Mouse (Mus musculus): Measurements from ENCODE around the gene Fto. TPM values are rescaled to one million over a fixed set of nuclear protein-coding genes. Genes with fewer than 3 reads are reported as not detected.

Fto gene
- polyA plus RNA-seq, 1 experiment from 2014 or later = 107 TPM

DNA sequence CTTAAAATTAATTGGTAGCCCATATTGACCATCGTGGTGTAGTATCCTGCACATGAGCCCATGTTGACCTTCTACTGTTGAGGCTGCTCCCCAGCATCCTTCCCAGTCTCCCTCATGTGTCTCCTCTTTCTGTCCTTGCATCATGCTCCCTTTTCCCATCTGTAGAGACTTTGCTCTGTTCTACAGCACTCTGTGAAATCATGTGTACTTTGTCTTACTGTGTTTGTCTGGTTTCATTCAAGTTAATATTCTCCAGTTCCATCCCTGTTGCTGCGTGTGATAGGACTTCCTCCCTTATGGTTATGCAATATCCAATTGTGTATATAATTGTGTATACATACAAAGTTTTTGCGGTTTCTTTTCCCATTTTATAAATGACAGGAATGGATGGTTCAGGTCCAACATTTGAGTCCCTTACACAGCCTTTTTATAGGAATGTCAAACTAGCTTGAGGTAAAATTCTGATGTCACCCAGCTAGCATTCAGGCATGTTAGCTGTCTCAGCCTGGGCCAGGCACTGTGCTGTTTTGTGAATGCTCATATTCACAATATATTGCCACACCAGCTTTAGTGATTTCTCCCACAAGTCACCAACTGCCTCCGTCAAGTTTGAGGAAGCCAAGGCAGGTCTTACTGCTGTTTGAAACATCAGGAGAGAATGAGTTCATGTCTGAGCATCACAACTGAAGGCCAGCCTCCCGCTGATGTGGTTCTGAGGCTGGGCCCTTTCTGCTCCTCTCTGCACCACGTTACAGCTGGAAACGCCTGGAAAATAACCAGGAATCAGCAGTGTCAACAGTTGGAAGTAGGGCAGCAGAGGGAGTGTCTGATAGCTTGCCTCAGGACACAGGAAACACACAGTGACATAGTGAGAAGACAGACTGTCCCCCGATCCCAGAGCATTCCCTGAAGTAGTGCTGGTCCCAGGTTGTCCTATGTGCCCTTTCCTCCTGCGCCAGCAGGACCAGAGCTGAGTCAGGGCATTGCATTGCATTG lies 90.0 kb downstream of the Fto start:
- peaks cover 28% of the 10 kb centered on the region for H3K4me1 ChIP-seq
- H3K27me3 ChIP-seq = no peaks in the 10 kb centered on the region
- ATAC-seq (ENCODE audit: insufficient number of reproducible peaks, insufficient read depth, low FRiP score, low TSS enrichment, low read depth) = no peak
- H3K4me2 ChIP-seq = no peak overlapping the region
- no peak overlapping the region for H3K27ac ChIP-seq
- no peak overlapping the region for H3K4me3 ChIP-seq
- H3K9me3 ChIP-seq = no peaks in the 10 kb centered on the region
- H3K36me3 ChIP-seq = peaks cover 22% of the 10 kb centered on the region
- H3K9ac ChIP-seq = no peak overlapping the region
- 73% methylated on average over 9 of the region's 9 CpGs for WGBS

DNA sequence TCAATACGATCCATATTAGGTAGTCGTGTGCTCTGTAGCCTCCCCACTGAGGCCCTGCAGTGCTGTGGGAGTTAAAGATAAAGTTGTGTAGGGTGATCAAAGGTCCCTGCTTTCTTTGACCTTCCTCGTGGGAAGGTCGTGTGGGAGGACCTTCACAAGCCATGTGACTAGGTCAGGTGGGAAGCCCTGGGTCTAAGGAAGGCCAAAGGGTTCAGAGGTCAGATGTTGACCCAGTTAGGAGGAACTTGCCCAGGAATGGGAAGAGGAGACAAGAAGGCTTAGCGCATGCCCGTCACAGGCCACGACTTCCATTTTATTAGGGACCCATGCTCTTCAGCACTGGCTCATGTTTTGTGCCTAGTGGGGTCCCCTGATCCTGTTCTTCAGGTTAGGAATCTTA lies 91.0 kb downstream of the Fto start:
- Histone ChIP-seq H3K9ac (no peak overlapping the region), H3K4me3 (no peak overlapping the region), H3K27ac (no peak overlapping the region), H3K36me3 (peaks cover 25% of the 10 kb centered on the region), H3K27me3 (no peaks in the 10 kb centered on the region), H3K9me3 (no peaks in the 10 kb centered on the region), H3K4me2 (no peak overlapping the region), H3K4me1 (peaks cover 27% of the 10 kb centered on the region)
- ATAC-seq (ENCODE audit: insufficient number of reproducible peaks, insufficient read depth, low FRiP score, low TSS enrichment, low read depth) = no peak
- WGBS = 87% methylated on average over 7 of the region's 7 CpGs

DNA sequence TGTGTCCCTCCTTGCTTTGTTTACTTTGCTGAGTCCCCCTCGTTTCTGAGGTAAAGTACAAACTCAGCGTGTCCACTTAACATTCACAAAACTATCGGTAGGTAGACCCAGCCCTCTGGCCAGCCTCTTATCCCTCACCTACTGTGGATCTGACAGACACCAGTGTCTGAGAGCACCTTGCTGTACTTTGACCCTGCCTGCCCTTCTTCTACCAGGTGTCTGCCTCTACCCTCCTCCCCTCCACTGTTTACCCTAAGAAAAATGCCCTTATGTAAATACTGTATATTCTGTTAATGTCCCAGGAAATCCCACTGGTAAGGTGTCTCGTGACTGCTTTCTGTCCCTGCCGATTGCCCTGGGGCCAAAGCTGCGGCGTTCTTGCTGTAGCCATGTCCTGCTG lies 91.8 kb downstream of the Fto start:
- Histone ChIP-seq H3K9ac (no peak overlapping the region), H3K4me3 (no peak overlapping the region), H3K4me1 (peaks cover 30% of the 10 kb centered on the region), H3K9me3 (no peaks in the 10 kb centered on the region), H3K36me3 (peaks cover 33% of the 10 kb centered on the region), H3K27me3 (no peaks in the 10 kb centered on the region), H3K27ac (no peak overlapping the region), H3K4me2 (no peak overlapping the region)
- 85% methylated on average over 7 of the region's 7 CpGs for WGBS
- no peak for ATAC-seq (ENCODE audit: insufficient number of reproducible peaks, insufficient read depth, low FRiP score, low TSS enrichment, low read depth)

DNA sequence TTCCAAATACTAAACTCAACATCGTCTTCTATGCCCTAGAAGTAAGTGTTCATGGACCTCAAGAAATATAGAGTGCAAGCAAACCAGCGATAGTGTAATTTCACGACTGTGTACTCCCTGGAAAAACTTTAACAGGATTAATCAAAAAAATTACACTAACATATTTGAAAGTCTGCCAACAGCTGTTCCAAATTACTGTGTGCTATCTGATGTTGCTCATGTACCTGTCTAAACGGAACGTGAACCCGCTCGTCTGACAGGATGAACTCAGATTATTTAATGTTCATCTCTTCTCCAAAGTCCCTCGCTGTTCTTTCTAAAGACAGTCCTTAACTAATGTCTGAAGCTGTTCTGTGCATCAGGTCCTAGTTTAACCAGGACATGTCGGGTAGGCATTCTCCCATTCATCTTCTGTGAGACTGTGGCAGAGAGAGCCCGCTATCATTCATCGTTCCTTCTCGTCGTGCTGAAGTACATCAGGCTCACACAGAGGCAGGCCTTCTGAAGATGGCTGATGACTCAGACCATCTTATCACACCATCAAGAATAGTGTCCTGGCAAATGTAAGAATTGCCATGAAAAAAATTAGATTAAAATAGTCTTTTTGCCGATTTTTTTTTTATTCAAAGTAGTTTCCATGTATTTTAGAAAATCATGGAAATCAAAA lies 93.4 kb downstream of the Fto start:
- no peak overlapping the region for H3K4me3 ChIP-seq
- H3K27ac ChIP-seq = no peak overlapping the region
- H3K9me3 ChIP-seq = no peaks in the 10 kb centered on the region
- H3K4me1 ChIP-seq = peaks cover 33% of the 10 kb centered on the region
- no peak overlapping the region for H3K4me2 ChIP-seq
- ATAC-seq (ENCODE audit: insufficient number of reproducible peaks, insufficient read depth, low FRiP score, low TSS enrichment, low read depth) = no peak
- no peak overlapping the region for H3K9ac ChIP-seq
- H3K27me3 ChIP-seq = no peaks in the 10 kb centered on the region
- peaks cover 35% of the 10 kb centered on the region for H3K36me3 ChIP-seq
- 53% methylated on average over 14 of the region's 14 CpGs for WGBS

DNA sequence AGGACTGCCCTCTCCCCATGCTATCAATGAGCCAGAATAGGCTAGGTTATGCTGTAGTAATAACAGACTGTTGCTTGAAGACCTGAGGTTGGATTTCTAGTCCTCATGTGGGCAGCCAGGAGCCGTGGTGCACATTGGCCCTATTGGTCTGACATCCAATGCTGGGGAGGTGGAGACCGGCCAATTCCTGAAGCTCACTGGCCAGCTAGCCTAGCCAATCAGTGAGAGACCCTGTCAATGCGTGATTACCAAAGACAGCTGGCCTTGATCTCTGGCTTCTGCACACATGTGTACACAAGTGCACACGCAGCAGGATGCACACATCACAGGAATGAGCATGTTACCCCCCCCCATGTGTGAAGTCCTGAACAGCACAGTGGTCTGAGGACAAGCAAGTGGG lies 94.6 kb downstream of the Fto start:
- H3K4me2 ChIP-seq = no peak overlapping the region
- no peak overlapping the region for H3K27ac ChIP-seq
- 81% methylated on average over 4 of the region's 4 CpGs for WGBS
- peaks cover 30% of the 10 kb centered on the region for H3K36me3 ChIP-seq
- no peak overlapping the region for H3K4me3 ChIP-seq
- H3K9ac ChIP-seq = no peak overlapping the region
- no peak for ATAC-seq (ENCODE audit: insufficient number of reproducible peaks, insufficient read depth, low FRiP score, low TSS enrichment, low read depth)
- H3K4me1 ChIP-seq = peaks cover 33% of the 10 kb centered on the region
- no peaks in the 10 kb centered on the region for H3K27me3 ChIP-seq
- H3K9me3 ChIP-seq = no peaks in the 10 kb centered on the region

DNA sequence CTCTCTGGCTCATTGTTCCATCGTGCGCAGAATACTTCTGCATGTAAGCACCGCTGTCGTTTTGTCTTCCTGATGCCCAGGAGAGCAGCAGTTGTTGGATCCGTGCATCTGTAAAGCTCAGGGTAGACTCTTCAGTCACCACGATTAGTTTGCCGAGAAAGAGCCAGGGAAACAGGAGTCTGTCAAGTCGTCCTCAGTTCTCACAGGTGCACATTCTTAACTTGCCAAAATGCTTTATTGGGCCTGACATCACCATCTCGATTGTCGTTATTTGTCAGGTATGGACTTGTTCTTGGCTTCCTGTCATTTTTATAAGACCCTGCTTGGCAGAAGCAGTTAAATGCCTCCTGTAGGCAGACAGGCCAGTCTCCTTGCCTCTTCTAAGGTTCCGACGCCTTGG lies 96.7 kb downstream of the Fto start:
- 81% methylated on average over 12 of the region's 12 CpGs for WGBS
- H3K9me3 ChIP-seq = no peaks in the 10 kb centered on the region
- no peaks in the 10 kb centered on the region for H3K27me3 ChIP-seq
- ATAC-seq (ENCODE audit: insufficient number of reproducible peaks, insufficient read depth, low FRiP score, low TSS enrichment, low read depth) = no peak
- no peak overlapping the region for H3K4me3 ChIP-seq
- H3K36me3 ChIP-seq = peaks cover 14% of the 10 kb centered on the region
- peak overlapping the region; percentile 22; the same call in 1 of the 2 replicates for H3K27ac ChIP-seq
- H3K4me1 ChIP-seq = peaks cover 33% of the 10 kb centered on the region
- H3K4me2 ChIP-seq = no peak overlapping the region
- no peak overlapping the region for H3K9ac ChIP-seq

DNA sequence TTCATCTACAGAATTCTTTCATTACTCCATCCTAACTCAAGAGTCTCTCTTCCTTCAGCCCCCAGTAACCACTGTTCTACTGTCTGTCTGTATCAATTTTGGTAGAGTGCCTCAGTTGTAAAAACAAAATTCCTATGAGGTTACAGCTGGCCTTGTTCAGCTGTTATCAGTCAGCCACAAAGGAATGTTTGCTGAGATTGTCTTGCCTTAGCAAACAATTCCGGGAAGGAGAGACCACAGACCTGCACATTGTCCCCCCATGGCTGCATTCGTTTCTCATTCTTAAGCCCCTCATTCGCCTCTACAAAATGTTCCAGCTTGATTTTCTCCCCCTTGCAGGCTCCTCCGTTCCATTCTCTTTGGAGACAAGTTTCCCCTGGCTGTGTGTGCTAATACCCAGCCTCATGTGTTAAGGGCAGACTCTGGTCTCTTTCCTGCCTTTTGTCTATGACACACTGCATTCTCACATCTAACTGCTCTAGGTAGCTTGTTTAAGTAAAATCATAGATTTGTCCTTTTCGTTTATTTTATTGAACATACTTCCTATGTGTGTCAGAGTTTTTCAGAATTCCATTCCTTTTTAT lies 111.3 kb downstream of the Fto start:
- H3K27me3 ChIP-seq = no peaks in the 10 kb centered on the region

DNA sequence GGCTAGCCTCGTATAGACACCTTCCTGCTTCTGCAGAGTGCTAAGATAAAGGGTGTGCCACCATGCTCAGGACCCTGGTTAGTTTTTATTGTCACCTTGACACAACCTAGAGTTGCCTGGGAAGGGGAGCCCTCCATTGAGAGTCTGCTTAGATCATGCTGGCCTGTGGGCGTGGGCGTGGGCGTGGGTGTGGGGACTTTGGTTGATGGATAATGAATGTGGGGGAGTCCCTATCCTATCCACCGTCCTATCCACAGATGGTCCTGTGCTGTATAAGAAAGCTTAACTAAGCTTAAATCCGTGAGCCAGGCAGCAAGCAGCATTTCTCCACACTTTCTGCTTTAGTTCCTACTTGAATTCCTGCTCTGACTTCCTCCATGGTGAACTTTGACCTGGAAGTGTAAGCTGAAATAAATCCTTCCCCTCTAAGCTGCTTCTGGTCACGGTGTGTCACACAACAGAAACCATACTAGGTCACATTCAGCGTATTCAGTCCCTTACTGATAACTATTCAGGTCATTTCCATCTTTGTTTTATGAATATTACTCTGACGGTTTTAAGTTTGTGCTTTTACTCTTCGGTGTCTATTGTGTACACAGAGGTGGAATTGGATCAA lies 112.0 kb downstream of the Fto start:
- Histone ChIP-seq H3K27me3 (no peaks in the 10 kb centered on the region), H3K9me3 (no peaks in the 10 kb centered on the region), H3K27ac (no peak overlapping the region), H3K9ac (no peak overlapping the region), H3K36me3 (peaks cover 11% of the 10 kb centered on the region), H3K4me2 (no peak overlapping the region), H3K4me3 (no peak overlapping the region), H3K4me1 (0 out of 2 replicates have a peak, but pooled peaks cover 6% of the 10 kb centered on the region)
- WGBS = 84% methylated on average over 10 of the region's 10 CpGs
- ATAC-seq (ENCODE audit: insufficient number of reproducible peaks, insufficient read depth, low FRiP score, low TSS enrichment, low read depth) = no peak

More for the DNA sequence above, 111.3 kb downstream of the Fto start:
- H3K36me3 ChIP-seq = peaks cover 11% of the 10 kb centered on the region
- no peak overlapping the region for H3K9ac ChIP-seq
- no peak overlapping the region for H3K4me3 ChIP-seq
- no peak overlapping the region for H3K27ac ChIP-seq
- no peak for ATAC-seq (ENCODE audit: insufficient number of reproducible peaks, insufficient read depth, low FRiP score, low TSS enrichment, low read depth)
- H3K4me1 ChIP-seq = 0 out of 2 replicates have a peak, but pooled peaks cover 6% of the 10 kb centered on the region
- WGBS = 77% methylated on average over 5 of the region's 5 CpGs
- H3K9me3 ChIP-seq = no peaks in the 10 kb centered on the region
- H3K4me2 ChIP-seq = no peak overlapping the region

DNA sequence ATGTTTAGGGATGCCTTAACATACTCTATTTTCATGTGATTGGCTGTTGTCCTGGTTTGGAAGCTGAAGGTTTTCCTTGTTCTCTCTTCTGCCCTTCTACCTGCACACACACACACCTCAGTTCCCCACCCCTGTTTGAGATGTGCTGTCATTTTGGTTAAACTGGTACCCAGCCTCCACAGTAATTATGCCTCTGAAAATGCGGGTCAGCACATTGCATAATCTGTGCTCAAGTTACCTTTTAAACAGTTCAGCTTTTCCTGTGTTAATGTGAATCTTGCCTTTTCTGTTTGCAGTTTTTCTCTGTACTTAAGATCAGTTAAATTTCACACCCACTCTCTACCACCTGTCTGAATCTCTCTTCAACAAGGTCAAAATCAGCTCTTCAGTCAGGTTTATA lies 113.2 kb downstream of the Fto start:
- 45% methylated on average over 1 of the region's 1 CpGs for WGBS

DNA sequence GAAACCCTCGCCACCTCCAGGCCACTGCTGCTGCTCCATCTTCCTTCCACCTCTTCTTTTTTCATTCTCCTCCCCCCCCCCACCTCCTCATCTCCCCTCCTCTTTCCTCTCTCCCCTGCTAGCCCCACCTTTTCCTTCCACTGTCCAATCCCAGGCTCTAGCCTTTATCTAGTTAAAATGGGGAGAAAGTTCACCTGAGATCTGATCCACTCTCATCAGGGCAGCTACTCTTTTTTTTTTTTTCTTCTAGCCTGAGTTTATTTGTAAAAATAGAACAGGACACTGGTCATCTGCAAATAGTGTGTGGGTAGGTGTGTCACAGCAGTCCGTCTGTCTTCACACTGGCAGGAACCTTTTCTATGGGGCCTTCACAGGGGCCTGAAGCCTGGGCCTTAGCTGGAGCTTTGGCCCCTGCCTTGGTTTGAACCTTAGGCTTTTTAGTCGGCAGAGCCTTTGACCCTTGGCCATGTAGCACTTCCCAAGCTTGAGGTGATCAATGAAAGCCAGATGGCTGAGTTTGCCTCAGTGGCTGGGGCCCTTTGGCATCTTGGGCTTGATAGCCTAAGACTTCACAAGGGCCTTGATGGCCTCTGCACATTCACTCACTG lies 117.1 kb downstream of the Fto start:
- Histone ChIP-seq H3K4me3 (no peak overlapping the region), H3K36me3 (peaks cover 8% of the 10 kb centered on the region), H3K9me3 (peaks cover 3% of the 10 kb centered on the region; the same call in 1 of the 2 replicates), H3K4me2 (no peak overlapping the region), H3K4me1 (0 out of 2 replicates have a peak, but pooled peaks cover 2% of the 10 kb centered on the region), H3K9ac (no peak overlapping the region), H3K27ac (no peak overlapping the region), H3K27me3 (no peaks in the 10 kb centered on the region)
- ATAC-seq (ENCODE audit: insufficient number of reproducible peaks, insufficient read depth, low FRiP score, low TSS enrichment, low read depth) = no peak
- 87% methylated on average over 3 of the region's 3 CpGs for WGBS

More for the DNA sequence above, 113.2 kb downstream of the Fto start:
- H3K9me3 ChIP-seq = peaks cover 3% of the 10 kb centered on the region; the same call in 1 of the 2 replicates
- H3K36me3 ChIP-seq = peaks cover 15% of the 10 kb centered on the region
- H3K27ac ChIP-seq = no peak overlapping the region
- no peak overlapping the region for H3K4me3 ChIP-seq
- ATAC-seq (ENCODE audit: insufficient number of reproducible peaks, insufficient read depth, low FRiP score, low TSS enrichment, low read depth) = no peak
- H3K9ac ChIP-seq = no peak overlapping the region
- H3K27me3 ChIP-seq = no peaks in the 10 kb centered on the region
- no peak overlapping the region for H3K4me2 ChIP-seq
- 0 out of 2 replicates have a peak, but pooled peaks cover 6% of the 10 kb centered on the region for H3K4me1 ChIP-seq

DNA sequence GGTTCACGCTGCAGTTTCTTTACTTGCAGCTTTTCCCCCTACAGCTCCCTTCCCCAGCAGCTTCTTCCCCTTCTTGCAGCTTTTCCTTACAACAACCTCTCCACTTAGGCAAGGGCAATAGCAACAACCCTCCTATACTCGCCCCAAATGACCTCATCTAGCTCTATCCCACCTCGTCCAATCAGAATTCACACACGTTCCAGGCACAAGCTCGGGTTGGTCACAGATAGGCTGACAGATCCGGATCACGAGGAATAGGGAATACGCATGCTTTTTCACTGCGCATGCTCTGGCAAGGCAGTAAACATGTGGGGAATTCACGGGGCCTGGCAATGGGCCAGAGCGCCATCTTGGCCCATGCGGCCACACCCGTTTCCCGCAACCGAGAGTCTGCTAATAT lies 122.7 kb downstream of the Fto start:
- Histone ChIP-seq H3K4me1 (no peaks in the 10 kb centered on the region), H3K4me3 (no peak overlapping the region), H3K27me3 (no peaks in the 10 kb centered on the region), H3K4me2 (no peak overlapping the region), H3K9ac (no peak overlapping the region), H3K9me3 (peaks cover 5% of the 10 kb centered on the region; the same call in 1 of the 2 replicates), H3K36me3 (peaks cover 8% of the 10 kb centered on the region), H3K27ac (no peak overlapping the region)
- no peak for ATAC-seq (ENCODE audit: insufficient number of reproducible peaks, insufficient read depth, low FRiP score, low TSS enrichment, low read depth)
- WGBS = 97% methylated on average over 15 of the region's 15 CpGs
